Mouse (Mus musculus) MEL-GATA-1-ER (cell line): ENCODE results near the gene Lrrc8d.

ENCODE experiments used
- DNase-seq: peaks from one replicate; pipeline ENCODE4 v3.0.0-alpha.2; 2012; ENCODE audit warnings: low read depth; ENCODE audit errors: extremely low read depth

The Lrrc8d gene

DNA sequence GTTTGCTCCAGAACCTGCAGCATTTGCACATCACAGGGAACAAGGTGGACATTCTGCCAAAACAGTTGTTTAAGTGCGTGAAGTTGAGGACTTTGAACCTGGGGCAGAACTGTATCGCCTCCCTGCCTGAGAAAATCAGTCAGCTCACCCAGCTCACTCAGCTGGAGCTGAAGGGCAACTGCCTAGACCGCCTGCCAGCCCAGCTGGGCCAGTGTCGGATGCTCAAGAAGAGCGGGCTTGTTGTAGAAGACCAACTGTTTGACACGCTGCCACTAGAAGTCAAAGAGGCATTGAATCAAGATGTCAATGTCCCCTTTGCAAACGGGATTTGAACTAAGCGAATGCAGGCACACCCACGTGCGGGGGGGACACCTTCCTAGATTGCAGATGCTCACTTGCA, 114.2 kb downstream of the Lrrc8d start:
- no peak for DNase-seq

DNA sequence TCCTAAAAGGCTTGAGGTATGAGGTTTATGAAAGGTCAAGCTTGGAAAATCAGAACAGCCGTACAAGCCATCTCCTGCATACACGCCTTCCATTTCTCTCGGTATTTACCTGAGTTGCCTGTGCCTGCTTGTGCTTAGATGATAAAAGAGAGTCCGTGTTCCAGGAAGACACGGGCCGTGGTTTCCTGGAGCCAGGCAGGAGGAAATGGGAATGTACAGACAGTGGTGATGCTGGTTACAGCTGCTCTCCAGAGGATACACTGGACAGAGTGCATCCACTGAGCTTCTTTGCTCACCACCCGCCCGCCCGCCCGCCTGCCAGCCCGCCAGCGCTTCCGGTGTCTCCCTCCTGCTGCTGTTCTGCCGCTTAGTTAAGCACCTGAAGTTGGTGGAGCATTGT, 116.3 kb downstream of the Lrrc8d start:
- DNase-seq = no peak

DNA sequence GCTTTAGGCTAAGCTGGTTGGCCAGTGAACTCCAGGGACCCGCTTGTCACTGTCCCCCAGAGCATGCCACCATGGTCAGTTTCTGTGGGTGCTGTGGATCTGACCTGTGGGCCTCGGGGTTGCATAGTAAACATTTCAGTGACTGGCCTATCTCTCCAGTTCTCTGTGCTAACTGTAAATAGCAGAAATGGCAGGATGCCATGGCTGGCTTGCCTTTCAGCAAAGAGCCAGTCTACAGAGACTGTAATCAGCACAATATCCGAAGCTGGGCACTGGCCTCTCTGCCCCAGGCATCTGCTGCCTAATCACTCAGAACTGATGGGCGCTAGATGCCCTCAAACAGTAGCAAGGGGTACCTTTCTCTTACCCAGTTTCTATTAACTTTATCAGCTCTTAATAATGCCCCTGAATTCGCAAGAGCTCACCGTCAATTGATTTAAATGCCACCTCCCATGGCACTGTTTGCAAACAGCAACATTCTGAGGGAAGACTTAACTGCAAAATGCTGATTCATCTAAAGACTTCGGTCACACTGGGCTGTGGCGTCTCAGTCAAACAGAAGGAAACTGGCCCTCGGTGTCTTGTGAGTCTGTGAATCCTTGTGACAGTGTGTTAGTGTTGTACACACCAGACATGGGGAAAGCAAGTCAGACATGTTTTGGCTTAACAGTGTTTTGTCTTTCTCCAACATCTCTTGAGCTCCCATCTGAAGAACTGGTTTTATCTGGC, 117.6 kb downstream of the Lrrc8d start:
- no peak for DNase-seq

DNA sequence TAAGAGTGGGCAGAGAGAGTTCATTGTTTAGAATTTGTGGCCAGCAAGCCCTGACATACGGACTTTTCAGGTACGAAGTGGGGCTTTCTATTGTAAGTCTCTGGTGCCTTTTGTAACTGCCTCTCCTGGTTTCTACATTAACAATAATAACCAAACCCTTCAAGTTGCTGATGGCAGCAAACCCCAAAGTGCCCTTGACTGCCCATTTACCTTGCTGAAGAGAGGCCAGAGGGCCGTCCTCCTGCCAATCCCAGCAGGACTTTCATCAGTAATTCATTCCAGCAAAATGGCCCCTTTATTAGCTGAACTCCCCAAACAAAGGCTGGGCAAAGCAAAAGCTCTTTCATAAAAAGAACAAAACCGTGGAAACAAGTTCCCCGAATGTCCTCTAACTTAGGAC, 118.6 kb downstream of the Lrrc8d start:
- no peak for DNase-seq

DNA sequence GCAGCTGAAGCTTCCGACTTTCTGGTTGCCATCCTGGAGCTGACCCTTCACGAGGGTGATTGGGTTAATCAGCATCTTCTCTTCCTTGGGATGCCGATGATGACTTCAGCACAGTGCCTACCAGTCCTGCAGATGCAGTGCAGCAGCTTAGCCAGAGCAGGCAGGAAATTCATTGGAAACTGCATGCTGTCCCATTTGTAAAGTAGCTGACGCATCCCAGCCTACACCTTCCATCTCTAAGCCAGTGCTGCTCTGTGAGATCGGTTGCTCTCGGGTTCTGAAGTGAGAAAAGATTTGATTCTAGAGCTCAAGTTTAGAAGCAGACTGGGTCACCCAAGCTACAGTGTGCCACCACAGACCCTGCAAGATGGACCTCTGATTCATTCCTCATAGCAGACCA, 121.6 kb downstream of the Lrrc8d start:
- no peak for DNase-seq

DNA sequence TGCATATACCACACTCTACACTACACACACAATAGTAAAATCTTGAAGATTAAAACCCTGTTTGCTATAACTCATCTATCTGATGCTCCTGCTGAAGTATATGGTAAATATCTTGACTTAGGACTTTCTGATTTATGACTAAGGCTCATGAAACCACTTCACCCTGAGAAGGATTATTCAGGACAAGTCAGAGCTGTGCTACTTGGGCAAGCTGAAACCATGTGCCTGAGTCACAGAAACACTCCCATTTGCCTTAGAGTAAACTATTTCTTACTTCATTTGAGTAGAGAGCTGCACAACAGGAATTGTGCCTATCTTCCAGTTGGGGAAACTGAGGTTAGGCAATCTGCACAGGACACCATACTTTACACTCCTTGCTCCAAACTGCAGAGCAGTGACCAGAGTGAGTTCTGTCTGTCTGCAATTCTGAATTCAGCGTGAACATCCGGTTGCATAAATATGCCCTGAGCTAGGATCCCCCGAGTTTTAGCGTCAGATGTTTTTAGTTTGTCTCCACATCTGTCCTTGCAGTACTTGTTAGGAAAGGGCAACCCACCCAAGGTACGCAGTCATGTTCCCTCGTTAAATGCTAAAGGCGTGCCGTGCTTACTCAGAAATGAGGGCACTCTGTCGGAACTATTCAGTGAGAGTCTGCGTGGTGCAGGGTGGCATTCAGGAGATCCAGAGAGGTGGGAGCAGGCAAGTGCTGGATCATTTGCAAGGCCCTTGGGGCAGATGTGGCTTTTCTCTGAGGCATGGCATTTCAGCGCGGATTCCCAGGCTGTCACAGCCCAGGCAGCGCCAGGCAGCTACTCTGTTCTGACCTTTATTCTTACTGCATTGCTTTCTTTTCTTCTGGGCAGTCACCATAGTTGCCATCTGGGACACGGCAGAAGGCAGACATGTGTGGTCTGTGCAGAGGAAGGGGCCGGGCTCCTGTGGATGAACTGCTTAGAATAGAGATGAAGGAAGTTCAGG, 123.0 kb downstream of the Lrrc8d start:
- DNase-seq = no peak

DNA sequence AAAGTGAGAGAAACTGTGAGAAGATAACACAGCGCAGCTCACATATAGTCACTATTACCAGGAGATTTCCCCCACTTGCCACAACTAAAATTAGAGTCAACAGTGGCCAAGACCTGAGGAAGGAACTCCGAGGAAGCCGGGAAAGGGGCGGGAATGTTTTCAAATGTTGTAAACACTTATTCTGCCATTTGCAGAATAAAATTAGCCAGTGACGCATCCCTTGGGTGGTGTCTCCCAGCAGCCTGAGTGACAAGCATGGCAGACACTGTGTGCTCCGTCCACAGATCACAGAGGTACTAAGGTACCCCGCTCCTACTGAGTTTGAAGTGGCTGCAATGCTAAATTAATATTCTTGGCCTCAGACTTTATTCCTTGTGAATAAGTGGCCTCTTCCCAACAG, 124.5 kb downstream of the Lrrc8d start:
- DNase-seq = no peak

DNA sequence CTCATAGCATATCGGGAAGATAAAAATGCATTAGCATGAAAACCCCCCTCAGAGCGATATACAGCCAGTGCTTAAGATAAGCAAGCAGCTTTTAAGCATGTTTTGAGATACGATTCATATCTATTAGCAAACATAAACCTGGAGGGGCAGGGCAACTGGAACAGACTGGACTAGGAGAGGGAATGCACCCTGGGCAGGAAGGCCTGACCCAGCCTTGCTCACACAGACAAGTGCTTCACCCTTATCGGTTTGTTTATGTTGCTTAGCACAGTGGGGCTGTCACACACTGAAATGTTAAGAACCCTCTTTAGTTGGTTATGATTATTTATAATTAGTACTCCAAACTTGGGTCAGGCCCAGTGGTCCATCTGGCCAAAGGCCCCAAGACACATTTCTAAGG, 125.1 kb downstream of the Lrrc8d start:
- no peak for DNase-seq

DNA sequence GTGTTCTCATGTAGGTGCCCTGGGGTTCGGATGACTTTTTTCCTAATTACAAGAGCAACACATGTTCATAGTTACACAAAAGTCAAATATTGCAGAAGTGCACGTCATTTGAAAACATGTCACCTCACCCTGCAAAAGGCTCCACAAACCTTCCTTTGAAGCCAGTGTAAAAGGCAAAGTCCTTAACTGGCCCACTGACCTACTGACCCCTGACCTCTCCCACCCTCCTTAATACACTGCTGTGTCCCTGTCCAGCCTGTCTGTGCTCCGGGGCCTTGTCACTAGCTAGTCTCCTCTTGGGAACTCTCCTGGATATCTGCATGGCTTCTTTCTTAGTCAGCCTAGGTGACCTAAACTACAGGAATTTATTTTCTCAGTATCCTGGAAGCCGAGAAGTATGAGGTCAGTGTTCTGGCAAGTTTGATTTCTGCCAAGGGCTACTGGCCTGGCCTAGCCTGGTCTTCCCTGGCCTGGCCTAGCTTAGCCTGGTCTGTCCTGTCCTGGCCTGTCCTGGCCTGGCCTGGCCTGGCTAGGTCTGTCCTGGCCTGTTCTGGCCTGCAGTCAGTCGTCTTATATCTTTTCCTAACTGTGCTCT, 127.2 kb downstream of the Lrrc8d start:
- no peak for DNase-seq

DNA sequence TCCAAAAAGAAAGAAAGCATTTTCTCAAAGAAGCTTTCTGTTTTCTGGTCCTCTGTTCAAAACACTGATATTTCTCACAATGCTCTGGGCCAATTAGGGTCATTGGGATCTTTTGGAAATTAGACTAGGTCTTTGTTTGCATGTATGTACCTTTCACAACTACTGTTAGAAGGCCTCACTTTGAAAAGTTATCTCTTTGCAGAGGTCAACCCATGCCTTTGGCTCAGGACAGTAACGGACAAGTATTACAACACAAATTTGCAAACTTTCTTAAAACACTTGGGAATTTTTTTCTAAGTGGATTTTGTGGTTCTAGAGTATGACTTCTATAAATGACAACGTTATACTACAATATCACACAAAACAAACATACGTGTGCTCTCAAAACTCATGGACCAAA, 128.3 kb downstream of the Lrrc8d start:
- DNase-seq = no peak

DNA sequence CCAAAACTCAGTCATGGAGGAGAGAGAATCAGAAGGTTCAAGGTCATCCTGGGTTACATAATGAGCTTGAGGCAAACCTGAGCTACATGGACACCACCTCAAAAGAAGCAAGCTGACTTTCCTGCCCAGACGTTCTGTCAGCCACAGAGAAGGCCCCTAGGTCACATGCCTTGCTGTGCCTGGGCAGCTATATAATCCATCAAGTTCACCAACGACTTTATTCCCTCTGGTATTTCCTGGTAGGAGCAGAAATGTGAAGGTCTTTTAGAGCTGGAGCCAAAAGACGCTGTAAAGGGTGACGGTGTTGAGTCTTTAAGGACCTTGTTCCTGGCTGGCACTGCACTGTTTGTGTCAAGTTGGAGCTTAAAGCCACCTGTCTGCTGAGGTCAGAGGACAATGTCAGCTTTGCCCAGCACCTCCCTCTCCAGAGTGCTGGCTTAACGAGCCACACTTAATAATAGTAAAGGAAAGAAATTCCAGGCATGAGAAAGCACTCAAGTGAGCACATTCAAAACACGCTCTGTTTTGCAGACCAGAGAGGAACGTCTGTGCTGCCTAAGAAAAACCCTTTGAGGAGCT, 129.3 kb downstream of the Lrrc8d start:
- no peak for DNase-seq

DNA sequence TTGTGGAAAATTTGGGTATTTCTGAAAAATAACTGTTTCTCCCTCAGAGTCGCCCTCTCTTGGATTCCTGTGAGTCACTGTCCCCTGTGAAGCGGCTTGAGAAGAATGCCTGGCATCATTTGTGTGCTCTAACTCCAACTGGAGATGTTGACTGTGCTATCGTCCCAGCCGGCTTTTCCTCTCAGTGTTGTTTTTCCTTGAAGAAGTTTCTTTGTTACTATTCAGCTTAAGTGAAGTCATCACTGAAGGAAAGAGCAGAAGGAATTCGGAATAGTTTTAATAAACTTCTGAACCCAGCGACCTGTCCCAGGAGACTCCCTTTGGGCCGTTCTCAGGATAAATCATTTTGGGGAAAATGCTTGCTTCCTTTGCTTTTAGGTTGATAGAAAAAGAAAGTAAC, 132.4 kb downstream of the Lrrc8d start:
- DNase-seq = no peak

DNA sequence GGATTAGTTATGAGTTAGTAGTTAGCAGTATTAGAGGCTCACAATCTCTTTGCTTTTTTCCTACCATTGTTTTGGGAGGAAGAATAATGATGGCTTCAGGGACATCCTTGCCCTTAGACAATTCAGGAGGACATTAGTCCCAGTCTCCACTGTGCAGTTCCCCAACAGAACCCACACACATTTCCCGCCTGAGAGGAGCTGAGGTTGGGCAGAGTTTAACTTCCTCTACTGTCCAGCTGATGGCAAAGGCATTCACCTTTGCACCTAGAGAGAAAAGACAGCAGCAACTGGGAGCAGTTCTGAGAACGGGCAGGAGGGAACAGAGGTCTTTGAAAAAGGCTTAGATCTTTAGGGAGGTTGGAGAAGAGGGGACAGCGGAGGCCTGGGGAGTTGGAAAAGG, 134.2 kb downstream of the Lrrc8d start:
- no peak for DNase-seq

DNA sequence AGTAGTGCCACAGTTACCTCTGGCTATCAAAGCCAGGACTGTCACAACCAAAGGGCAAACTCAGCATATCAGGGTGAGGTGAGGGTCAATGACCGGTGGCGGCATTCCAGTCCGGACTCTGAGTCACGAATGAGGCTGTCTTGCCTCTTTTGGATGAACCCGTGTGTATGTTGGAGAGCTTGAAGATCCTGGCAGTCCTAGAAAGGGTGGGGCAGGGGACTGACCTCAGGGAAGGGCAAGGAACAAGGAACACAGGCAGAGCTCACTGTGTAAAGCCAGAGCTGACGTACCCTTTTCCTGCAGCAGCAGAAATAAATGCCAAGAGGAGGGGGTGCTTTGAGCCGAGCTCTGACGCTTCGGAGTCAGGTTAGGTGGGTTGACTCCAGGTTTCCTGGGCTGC, 136.2 kb downstream of the Lrrc8d start:
- no peak for DNase-seq

DNA sequence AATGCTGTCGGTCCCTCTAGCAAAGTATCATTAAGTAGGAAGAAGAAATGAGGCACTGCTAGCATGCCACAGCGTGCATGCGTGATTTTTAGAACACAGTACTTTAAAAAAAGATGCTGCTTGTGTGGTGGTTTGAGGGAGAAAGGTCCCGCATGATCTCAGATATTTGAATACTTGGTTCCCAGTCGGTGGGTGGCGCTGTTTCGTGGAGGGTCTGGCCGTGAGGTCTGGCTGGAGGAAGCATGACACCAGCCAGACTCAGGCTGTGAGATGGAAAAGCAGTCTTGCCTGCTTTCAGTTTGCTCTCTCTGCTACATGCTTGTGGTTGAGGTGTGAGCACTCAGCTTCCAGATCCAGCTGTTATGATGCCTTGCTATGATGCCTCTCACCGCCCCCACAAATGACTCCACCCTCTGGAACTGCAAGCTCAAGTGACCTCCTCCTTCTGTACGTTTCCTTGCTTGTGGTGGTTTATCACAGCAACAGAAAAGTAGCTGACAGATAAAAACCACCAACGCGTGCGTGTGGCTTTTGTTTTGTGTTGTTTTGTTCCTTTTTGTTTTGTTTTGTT, 140.1 kb downstream of the Lrrc8d start:
- DNase-seq = peak; percentile 36

DNA sequence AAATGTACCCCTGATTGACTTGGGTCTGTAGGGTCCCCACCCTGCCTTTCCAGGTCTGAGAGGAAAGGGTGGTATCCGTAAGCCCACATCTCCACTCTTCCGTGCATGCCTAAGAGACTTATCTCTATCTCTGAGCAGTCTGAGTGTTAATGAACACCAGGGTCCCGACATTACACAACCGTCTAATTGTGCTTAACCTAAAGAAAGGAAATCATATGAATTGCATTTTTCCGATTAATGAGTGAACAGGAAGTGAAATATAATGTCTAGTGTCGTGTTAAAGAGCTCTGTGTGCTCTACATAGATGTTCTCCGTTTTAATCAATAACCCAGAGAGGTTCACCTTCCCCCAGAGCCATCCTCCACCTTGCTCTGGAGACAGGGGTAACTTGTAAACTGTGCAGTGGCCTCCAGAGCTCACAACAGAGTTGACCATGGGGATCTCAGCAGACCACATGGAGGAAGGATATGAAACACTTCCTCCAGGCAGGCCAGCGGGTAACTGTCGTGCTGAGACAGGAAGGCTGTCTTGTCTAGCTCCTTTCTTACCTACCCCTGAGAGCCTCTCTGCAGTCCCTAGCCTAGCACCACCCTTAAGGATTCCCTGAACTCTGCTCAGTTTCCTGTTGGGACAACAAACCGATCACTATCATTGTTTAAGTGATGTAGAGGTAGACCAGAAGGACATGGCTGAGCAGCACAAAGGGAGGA, 144.4 kb downstream of the Lrrc8d start:
- no peak for DNase-seq

DNA sequence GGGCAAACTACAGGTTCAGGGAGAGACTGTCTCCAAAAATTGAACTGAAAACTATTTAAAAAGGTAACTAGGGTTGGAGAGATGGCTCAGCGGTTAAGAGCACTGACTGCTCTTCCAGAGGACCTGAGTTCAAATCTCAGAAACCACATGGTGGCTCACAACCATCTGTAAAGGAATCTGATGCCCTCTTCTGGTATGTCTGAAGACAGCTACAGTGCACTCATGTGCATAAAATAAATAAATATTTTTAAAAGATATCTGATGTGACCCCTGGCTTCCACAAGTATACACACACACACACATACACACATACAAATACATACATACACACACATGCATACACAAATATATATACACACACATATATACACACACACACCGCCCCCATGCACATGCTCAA, 145.3 kb downstream of the Lrrc8d start:
- no peak for DNase-seq

DNA sequence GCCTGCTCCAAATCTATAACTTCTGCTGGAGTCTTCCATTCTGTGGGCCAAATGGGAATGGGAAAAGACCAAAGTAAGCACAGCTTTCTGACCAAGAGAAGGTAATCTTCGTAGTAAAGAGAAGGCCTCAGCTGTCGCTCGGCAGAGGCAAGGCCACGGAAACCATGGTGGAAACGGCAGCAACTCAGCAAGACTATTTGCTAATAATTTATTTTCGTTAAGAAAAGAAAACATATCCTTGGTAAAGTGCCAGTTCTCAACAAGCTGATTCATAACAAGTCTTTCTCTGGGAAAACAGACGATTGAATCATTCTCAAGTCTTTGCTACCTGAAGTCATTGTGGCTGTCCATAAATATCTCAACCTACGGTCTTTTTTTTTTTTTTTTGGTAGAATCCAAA, 148.0 kb downstream of the Lrrc8d start:
- DNase-seq = no peak

DNA sequence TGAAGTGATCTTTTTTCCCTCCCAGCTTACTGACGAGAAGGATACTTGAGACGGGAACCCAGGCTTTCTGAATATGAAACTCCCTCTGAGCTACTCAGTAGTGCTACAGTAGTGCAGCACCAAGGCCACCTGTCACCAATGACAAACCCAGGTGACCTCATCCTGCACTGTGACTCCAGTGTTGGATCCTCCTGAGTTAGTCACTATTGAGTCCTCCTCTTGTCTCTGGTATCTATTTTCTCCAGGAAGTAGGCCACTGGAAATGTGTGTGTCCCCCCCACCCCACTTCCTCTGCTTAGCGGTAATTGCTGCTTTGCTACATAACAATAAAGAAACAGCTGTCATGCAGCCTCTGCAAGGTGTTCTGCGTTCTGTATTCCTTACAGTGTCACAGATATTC, 149.5 kb downstream of the Lrrc8d start:
- no peak for DNase-seq

DNA sequence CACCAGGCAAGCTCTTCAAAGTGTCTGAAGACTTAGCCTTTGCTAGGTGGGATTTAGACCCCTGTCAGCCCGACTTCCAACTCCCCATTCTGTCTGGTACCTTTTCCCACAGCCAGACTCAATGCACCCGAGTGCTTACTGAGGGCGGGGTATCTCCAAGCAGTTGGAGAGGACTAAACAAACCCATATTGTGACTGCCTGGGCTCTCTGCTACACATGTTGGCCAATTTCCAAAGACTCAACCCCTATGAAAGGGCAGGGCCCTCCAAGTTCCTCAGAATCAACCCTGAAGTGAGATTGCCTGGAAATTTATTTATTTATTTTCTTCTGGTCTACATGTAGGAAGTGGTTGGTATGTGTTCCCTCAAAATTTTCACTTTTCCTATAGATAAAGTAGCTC, 149.9 kb downstream of the Lrrc8d start:
- DNase-seq = no peak

DNA sequence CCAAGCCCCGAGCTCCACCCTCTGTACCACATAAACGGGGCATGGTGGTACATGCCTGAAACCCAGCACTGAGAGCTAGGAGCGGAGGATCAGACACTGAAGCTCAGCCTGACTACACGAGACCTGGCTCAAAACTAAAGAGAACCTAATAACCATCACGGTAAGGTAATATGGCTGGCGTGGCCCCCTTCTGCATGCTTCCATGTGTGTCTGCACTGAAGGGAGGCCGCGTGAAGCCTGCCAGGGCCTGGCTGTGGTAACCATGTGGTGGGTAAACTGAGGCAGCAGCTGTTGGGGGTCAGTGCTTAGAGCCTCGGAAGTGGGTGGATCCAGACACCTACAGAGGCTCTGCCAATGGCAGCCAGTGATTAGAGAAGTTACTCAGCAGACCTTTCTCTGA, 153.5 kb downstream of the Lrrc8d start:
- no peak for DNase-seq
